Mouse (Mus musculus) induced T-regulatory cell, adult 2 months (primary cell): ENCODE data around the gene Fam168a.
"Not testable (repeated sequence)": the region's sequence is repeated elsewhere in the genome, so short reads cannot be mapped to it uniquely, and the experiment has no call there.

Experiments used
- DNase-seq: peaks from one replicate; pipeline ENCODE4 v3.0.0-alpha.2; 2012; ENCODE audit warnings: low read depth

Gene Fam168a

DNA sequence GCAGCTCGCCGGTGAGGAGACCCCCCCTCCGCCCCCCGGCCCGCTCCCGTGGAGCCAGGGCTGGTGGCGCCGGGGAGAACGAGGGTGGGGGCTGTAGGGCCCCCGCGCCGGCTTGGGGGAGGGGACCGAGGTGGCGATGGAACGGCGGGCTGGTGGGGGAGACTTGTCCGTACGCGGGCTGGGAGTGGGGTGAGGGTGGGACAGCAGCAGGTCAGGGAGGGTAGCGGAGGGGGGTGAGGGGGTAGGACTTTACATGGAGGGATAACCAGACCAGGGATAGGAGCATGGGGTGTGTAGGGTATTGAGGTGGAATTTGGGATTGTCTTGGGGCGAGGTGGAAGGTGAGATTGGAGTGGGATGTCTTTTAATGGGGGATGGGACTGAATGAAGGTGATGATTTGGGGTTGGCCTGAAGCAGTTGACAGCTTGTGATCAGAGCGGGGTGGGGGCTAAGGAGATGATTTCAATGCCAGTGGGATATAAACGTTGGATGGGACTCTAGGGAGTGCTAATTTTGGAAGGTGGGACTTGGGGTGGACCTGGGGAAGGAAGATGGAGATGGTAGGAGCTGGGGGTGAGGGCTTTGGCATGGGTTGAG lies 547 bp downstream of the Fam168a start:
- DNase-seq = no peak

- DNase-seq = no peak
Measured at GRCm38 (mm10) chr7:100718741-100719140, 12.3 kb downstream of the Fam168a start.

DNA sequence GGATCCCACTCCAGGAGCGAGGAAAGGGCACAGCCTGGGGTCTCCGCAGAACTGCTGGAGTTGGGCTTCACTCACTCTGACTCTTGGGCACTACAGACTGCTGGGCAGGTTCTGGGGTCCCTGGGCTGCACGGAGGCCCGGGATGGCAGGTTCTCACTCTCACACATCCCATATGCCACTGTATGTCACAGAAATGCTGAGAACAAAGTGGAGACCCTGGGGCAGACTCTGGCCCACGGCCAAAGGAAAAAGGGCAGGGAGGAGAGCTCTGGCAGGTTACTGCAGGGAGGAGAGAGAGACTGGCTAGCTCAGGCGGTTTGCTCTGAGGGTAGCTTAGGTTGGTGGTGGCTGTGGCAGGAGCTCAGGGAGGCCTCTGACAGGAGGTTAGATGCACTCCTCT lies 15.8 kb downstream of the Fam168a start:
- no peak for DNase-seq

DNA sequence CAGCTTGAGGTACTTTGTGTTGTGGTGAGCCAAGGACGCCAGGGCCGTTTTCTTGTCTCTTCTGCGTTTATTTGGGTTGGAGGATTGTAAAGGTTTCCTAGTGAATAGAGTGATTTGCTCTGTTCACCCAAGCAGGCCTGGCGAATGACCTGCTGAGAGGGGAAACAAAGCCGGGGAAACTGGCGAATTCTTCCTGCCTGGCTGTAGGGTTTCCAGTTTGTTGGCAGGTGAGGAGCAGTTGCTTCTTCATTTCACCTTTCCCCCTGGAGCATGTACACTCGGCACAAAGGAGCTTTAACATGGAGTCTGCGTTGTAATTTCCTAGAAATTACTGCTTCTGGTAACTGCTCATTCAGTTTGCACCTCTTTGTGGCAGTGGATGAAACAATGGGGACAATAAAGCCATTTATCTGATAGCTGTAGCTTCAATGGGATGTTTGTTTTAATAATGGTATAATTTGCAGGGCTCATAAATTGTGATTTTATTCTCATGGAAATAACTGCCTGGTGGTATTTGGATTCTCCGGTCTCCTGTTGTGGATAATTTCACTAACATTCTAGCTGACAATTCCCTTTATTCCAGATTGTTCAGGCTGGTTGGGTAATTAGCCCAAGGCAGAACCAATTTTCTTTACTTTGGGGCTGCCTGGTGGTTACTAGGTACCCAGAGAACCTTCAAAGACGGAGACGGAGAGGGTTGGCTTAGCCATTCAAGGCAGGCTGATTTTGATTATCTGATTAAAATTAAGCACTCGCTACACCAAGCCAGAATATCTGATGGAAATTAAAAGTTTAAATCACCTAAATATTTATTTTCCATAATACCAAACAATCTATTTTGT lies 17.2 kb downstream of the Fam168a start:
- no peak for DNase-seq

DNA sequence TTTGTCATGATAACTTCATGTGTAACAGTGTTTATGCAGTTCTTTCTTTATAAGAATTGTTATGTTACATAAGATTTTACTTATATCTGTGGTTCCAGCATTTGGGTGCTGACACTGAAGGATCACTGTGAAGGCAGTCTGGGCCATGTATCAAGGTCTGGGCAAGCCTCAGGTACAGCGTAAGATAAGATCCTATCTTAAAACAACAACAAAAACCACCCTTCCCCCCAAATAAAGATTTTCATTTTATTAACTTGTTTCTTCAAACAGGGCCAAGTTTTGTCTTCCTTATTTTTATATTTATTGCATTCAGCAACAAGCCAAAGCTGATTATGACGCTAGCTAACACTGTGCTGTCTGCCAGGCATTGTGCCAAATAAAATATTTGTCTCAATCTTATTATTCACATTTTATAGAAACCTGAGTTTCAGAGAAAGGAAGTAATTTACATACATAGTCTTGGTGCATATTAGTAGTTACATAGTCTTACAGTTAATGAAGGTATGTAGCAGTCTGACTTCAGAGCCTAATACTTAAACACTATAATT lies 21.2 kb downstream of the Fam168a start:
- no peak for DNase-seq

- no peak for DNase-seq
Measured at GRCm38 (mm10) chr7:100729778-100730177, 23.3 kb downstream of the Fam168a start.

DNA sequence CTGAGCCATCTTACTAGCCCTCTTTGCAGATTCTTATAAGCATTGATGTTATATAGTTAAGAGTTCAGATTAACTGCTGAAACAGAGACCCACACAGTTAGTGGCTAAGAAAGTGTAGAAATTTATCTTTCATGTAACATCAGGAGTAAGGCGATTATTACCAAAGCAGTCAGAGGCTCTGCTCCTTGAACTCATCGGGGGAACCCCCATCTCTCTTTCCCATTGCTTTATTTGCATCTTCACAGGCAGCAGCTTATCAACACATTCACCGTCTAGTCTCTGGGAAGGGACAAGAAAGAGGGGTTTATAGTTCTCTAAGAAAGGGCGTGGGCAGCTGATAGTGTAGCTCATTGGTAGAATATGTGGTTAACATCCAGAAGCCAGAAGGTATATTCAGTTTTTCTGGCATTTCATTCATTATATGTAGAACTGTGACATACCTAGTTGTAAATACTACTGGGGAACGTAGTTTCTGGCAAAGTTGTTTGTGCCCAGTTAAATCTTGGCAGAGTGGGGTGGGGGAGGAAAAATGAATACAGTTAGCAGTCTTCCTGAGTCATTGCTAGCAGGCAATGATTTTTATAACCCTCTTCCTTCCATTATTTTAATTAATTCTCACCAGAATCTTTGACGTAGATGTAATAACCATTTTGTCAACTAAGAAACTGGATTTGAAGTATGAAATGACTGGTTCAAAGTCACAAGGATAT lies 26.1 kb downstream of the Fam168a start:
- DNase-seq = peak; percentile 14

GRCm38 (mm10) chr7:100733051-100733813 lies 26.8 kb downstream of the Fam168a start:
- no peak for DNase-seq

GRCm38 (mm10) chr7:100734201-100734600 lies 27.8 kb downstream of the Fam168a start:
- no peak for DNase-seq

- DNase-seq = not testable (repeated sequence)
Measured at GRCm38 (mm10) chr7:100734905-100735304, 28.5 kb downstream of the Fam168a start.

GRCm38 (mm10) chr7:100736131-100736530 lies 29.7 kb downstream of the Fam168a start:
- no peak for DNase-seq

GRCm38 (mm10) chr7:100744372-100744771 lies 37.9 kb downstream of the Fam168a start:
- DNase-seq = no peak

GRCm38 (mm10) chr7:100750101-100750500 lies 43.7 kb downstream of the Fam168a start:
- DNase-seq = peak; percentile 21

DNA sequence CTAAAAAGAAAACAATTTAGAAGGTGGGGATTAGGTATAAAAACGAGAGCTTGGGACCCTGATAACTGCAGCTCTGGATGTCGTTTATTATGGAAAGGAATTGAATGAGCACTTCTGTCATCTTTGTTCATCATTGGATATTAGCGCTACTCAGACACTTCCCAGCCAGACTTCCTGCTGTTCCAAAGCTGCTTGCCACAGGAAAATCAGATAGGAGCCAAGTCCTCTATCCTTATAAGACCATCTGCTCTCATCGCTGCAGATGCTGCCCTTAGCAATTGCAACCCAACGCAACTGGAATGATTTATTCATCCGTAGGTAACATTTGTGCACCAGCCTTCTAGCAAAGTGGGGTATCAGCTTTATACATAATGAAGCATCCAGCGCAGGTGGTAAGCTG lies 52.3 kb downstream of the Fam168a start:
- no peak for DNase-seq

GRCm38 (mm10) chr7:100762726-100763125 lies 56.3 kb downstream of the Fam168a start:
- DNase-seq = no peak

GRCm38 (mm10) chr7:100767568-100767967 lies 61.1 kb downstream of the Fam168a start:
- DNase-seq = no peak

DNA sequence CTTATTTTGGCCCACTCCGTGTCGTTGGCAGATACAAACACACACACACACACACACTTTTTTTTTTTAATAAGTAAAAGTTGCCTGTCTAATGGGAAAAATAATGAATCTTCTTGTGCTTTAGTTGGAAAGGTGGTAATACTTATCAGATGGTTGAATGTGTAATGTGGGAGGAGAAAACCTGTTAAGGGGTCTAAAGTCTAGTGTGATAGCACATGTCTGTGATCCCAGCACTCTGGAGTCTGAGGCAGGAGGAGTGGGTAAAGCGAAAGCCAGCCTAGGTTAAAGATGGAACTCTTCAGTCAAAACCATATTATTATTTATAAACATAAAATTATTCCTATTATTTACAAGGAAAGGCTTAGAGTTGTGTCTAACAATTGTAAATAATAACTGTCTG lies 61.6 kb downstream of the Fam168a start:
- DNase-seq = no peak

GRCm38 (mm10) chr7:100769534-100770083 lies 63.2 kb downstream of the Fam168a start:
- no peak for DNase-seq

GRCm38 (mm10) chr7:100770669-100771341 lies 64.4 kb downstream of the Fam168a start:
- no peak for DNase-seq

- DNase-seq = peak; percentile 9
Measured at GRCm38 (mm10) chr7:100774189-100774588, 67.8 kb downstream of the Fam168a start.

DNA sequence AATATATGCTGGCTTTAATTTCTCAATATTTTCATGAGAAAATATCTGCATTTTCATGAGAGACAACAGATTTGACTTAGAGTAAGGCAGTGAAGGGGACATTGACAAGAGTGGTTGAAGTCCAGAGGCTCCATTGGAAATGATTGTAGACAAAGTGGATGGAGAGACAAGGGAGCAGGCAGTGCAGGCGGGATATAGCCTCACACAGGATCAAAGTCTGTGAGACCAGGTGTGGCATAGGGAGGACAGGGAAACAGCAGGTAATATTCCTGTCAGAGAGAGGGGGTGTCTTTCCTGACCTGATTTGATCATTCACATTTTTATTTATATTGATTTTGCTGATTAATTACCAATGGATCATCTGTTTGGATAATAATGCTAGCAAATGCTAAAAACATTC lies 69.4 kb downstream of the Fam168a start:
- no peak for DNase-seq
